ENCODE assay signal across 8 mouse cellular contexts in the genomic region with DNA sequence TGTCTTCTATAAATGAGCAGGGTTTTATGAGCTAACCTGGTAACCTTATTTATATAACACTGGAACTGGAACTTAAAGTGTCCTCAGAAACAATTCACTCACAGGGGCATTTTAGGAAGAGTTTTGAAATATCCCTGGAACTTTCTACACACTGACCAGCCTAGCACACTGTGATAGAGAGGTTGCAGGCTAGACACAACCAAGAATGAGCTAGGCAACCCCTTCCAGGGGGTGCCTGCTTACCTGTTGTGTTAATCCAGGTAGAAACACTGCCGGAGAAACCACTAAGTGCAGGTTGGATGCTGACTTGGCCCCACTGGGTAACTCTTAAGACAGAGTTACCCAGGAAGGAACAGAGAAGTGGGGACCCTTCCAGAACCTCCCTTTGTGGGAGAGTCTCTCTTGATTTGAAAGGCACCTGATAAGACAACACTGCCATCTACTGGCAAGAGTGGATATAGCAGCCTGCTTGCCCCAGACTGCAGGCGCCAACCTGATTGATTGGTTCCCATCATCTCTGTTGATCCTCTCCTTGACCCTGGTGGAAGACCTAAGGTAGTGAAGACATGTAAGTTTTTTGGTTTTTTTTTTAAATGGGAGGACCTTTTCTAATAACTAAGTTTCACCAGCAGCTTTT. TPM values are rescaled to one million over a fixed set of nuclear protein-coding genes. Genes with fewer than 3 reads are reported as not detected.
A peak's percentile ranks its signal among the peaks of the same experiment; 100 is the strongest.
DNase-seq lines count a peak whose midpoint lies in the region; ATAC-seq and TF ChIP-seq lines count a peak whose summit lies in the region.

No protein-coding gene starts in this region.

- no peak overlapping the region for H3K4me2 ChIP-seq in midbrain, embryonic 15.5 days

- H3K36me3 ChIP-seq in kidney, adult 2 months (ENCODE audit: control insufficient read depth, insufficient read depth, low read length): no peaks in the 10 kb centered on the region
- no peaks in the 10 kb centered on the region for H3K36me3 ChIP-seq in limb, embryonic 10.5 days
- no peaks in the 10 kb centered on the region for H3K36me3 ChIP-seq in midbrain, embryonic 15.5 days (replicated peaks)
- peaks cover 14% of the 10 kb centered on the region for H3K36me3 ChIP-seq in spleen, adult 2 months (ENCODE audit: control insufficient read depth, insufficient read depth, low read length)

- peak; percentile 26 for DNase-seq in 3134 (ENCODE audit: extremely low read depth, insufficient read length, low spot score)
- peak; percentile 67 to 93 for DNase-seq in adrenal gland, adult (ENCODE audit: inconsistent age in 2 of 2, low spot score in 1 of 2)
- peak; percentile 84 for DNase-seq in gastrocnemius, postnatal 10 days
- DNase-seq in kidney, adult 2 months: peak; percentile 76
- peak; percentile 84 for DNase-seq in limb, embryonic 10.5 days (ENCODE audit: low spot score)
- peak; percentile 48 to 81 for DNase-seq in spleen, adult 2 months (ENCODE audit: low read depth in 1 of 2, low spot score in 2 of 2)

- ATAC-seq in midbrain, embryonic 15.5 days (replicated peaks): peak; percentile 69

- H3K4me1 ChIP-seq in cortical plate, adult 2 months (ENCODE audit: control insufficient read depth, insufficient read depth, low read length): no peaks in the 10 kb centered on the region
- H3K4me1 ChIP-seq in kidney, adult 2 months (ENCODE audit: control insufficient read depth, insufficient read depth, low read length): no peaks in the 10 kb centered on the region; the same call in 1 of the 2 replicates
- H3K4me1 ChIP-seq in limb, embryonic 10.5 days: 0 out of 2 replicates have a peak, but pooled peaks cover 3% of the 10 kb centered on the region
- no peaks in the 10 kb centered on the region for H3K4me1 ChIP-seq in midbrain, embryonic 15.5 days
- no peaks in the 10 kb centered on the region for H3K4me1 ChIP-seq in spleen, adult 2 months (ENCODE audit: control insufficient read depth, insufficient read depth, insufficient read length)

- TF ChIP-seq CTCF in cortical plate, adult 2 months (IDR thresholded peaks at IDR 0.05; ENCODE audit: extremely low read depth, insufficient read depth, low read length): peak; percentile 91
- TF ChIP-seq CTCF in kidney, adult 2 months (conservative IDR thresholded peaks at IDR 0.05; ENCODE audit: insufficient read depth, insufficient read length, low read depth, low read length): peak; percentile 94
- TF ChIP-seq CTCF in spleen, adult 2 months (IDR thresholded peaks at IDR 0.05; ENCODE audit: extremely low read depth, insufficient read depth, insufficient read length, insufficient replicate concordance): peak; percentile 89; the same call in 1 of the 2 replicates

- no peak for TF ChIP-seq POLR2A in cortical plate, adult 2 months (IDR thresholded peaks at IDR 0.05; ENCODE audit: extremely low read depth, insufficient read depth, low read length)
- TF ChIP-seq POLR2A in kidney, adult 2 months (IDR thresholded peaks at IDR 0.05; ENCODE audit: low read depth, low read length): no peak
- TF ChIP-seq POLR2A in spleen, adult 2 months (IDR thresholded peaks at IDR 0.05; ENCODE audit: low read depth, low read length): no peak

- 22% methylated on average over 2 of the region's 2 CpGs for WGBS in kidney, adult 2 months
- 17% methylated on average over 2 of the region's 2 CpGs for WGBS in limb, embryonic 10.5 days
- WGBS in midbrain, embryonic 15.5 days: 29% methylated on average over 2 of the region's 2 CpGs
- 27% methylated on average over 2 of the region's 2 CpGs for WGBS in spleen, adult 2 months

- no peak overlapping the region for H3K27ac ChIP-seq in cortical plate, adult 2 months (ENCODE audit: insufficient read depth, low read length)
- H3K27ac ChIP-seq in kidney, adult 2 months (ENCODE audit: insufficient read depth, low read depth, low read length): no peak overlapping the region
- H3K27ac ChIP-seq in limb, embryonic 10.5 days: no peak overlapping the region
- H3K27ac ChIP-seq in midbrain, embryonic 15.5 days: no peak overlapping the region
- H3K27ac ChIP-seq in spleen, adult 2 months (ENCODE audit: insufficient read depth, low read length): no peak overlapping the region

- no peaks in the 10 kb centered on the region for H3K27me3 ChIP-seq in kidney, adult 2 months (replicated peaks; ENCODE audit: control insufficient read depth, insufficient read depth, low read length)
- H3K27me3 ChIP-seq in limb, embryonic 10.5 days (ENCODE audit: low read depth, poor library complexity, severe bottlenecking): no peaks in the 10 kb centered on the region
- no peaks in the 10 kb centered on the region for H3K27me3 ChIP-seq in midbrain, embryonic 15.5 days (replicated peaks)
- H3K27me3 ChIP-seq in spleen, adult 2 months (ENCODE audit: control insufficient read depth, insufficient read depth, low read length): no peaks in the 10 kb centered on the region

- H3K4me3 ChIP-seq in cortical plate, adult 2 months (ENCODE audit: insufficient read depth, low read length): no peak overlapping the region
- H3K4me3 ChIP-seq in kidney, adult 2 months (ENCODE audit: insufficient read depth, low read depth, low read length): no peak overlapping the region
- H3K4me3 ChIP-seq in limb, embryonic 10.5 days: no peak overlapping the region
- no peak overlapping the region for H3K4me3 ChIP-seq in midbrain, embryonic 15.5 days
- H3K4me3 ChIP-seq in spleen, adult 2 months (ENCODE audit: extremely low read depth, insufficient read depth, insufficient read length): no peak overlapping the region

- no peaks in the 10 kb centered on the region for H3K9me3 ChIP-seq in limb, embryonic 10.5 days (replicated peaks)
- H3K9me3 ChIP-seq in midbrain, embryonic 15.5 days: no peaks in the 10 kb centered on the region

- H3K9ac ChIP-seq in midbrain, embryonic 15.5 days: no peak overlapping the region

RNA-seq across cellular contexts. Expression of a gene that starts 36.7 kb away (rescaled TPM):
- 1.6 and 2.0 TPM in 2 replicates for polyA plus RNA-seq in cortical plate, adult 2 months (2012; rRNA removed)
- total RNA-seq in gastrocnemius, postnatal 10 days (2021): 10 to 100 TPM in 1 of 2 experiments, 1 to 10 TPM in 1; 9.2 to 12.0 TPM
- polyA plus RNA-seq in kidney, adult 2 months (2012; rRNA removed): 8.4 and 9.5 TPM in 2 replicates
- polyA plus RNA-seq in limb, embryonic 10.5 days (2016; fragmentation: Nextera tagmentation; extraction: Ambion mirVana): 1.2 and 2.8 TPM in 2 replicates
- polyA plus RNA-seq in midbrain, embryonic 15.5 days (2015; fragmentation: Nextera tagmentation; extraction: Ambion mirVana): 1.7 TPM in 2 replicates
- polyA plus RNA-seq in spleen, adult 2 months (2012; rRNA removed): 37.4 and 37.9 TPM in 2 replicates

Comparison
In these comparisons a context has a peak if more than half of its experiments do, and no peak if none do; other contexts are left out.
1. DNase-seq: peak in every context shown above with its lines; median percentile 84 in gastrocnemius, postnatal 10 days; 84 in limb, embryonic 10.5 days; 80 in adrenal gland, adult; 76 in kidney, adult 2 months; 64 in spleen, adult 2 months; 26 in 3134.